Mouse (Mus musculus): ENCODE measurements around the gene Acaca.
"Not testable (repeated sequence)": the region's sequence is repeated elsewhere in the genome, so short reads cannot be mapped to it uniquely, and the experiment has no call there.

Gene Acaca

GRCm38 (mm10) chr11:84344522-84345236 lies 215.2 kb downstream of the Acaca start:
- no peak for DNase-seq

GRCm38 (mm10) chr11:84347766-84348165 lies 218.3 kb downstream of the Acaca start:
- peak; percentile 38 for DNase-seq

- DNase-seq = no peak
Measured at GRCm38 (mm10) chr11:84348843-84349825, 219.7 kb downstream of the Acaca start.

GRCm38 (mm10) chr11:84351150-84351549 lies 221.7 kb downstream of the Acaca start:
- DNase-seq = no peak

- DNase-seq = no peak
Measured at GRCm38 (mm10) chr11:84353058-84353726, 223.7 kb downstream of the Acaca start.

- DNase-seq = no peak
Measured at GRCm38 (mm10) chr11:84357304-84357703, 227.8 kb downstream of the Acaca start.

GRCm38 (mm10) chr11:84357771-84358170 lies 228.3 kb downstream of the Acaca start:
- no peak for DNase-seq

- no peak for DNase-seq
Measured at GRCm38 (mm10) chr11:84361551-84361950, 232.1 kb downstream of the Acaca start.

- no peak for DNase-seq
Measured at GRCm38 (mm10) chr11:84362633-84363243, 233.3 kb downstream of the Acaca start.

- DNase-seq = no peak
Measured at GRCm38 (mm10) chr11:84365313-84365712, 235.8 kb downstream of the Acaca start.

GRCm38 (mm10) chr11:84368902-84369301 lies 239.4 kb downstream of the Acaca start:
- DNase-seq = no peak

GRCm38 (mm10) chr11:84373122-84373521 lies 243.7 kb downstream of the Acaca start:
- no peak for DNase-seq

GRCm38 (mm10) chr11:84375951-84376496 lies 246.6 kb downstream of the Acaca start:
- no peak for DNase-seq

GRCm38 (mm10) chr11:84376510-84377365 lies 247.3 kb downstream of the Acaca start:
- no peak for DNase-seq

- no peak for DNase-seq
Measured at GRCm38 (mm10) chr11:84382450-84382849, 253.0 kb downstream of the Acaca start.

- no peak for DNase-seq
Measured at GRCm38 (mm10) chr11:84383891-84384290, 254.4 kb downstream of the Acaca start.

- DNase-seq = peak; percentile 24
Measured at GRCm38 (mm10) chr11:84389332-84389731, 259.9 kb downstream of the Acaca start.

- DNase-seq = no peak
Measured at GRCm38 (mm10) chr11:84391126-84391525, 261.7 kb downstream of the Acaca start.

- not testable (repeated sequence) for DNase-seq
Measured at GRCm38 (mm10) chr11:84392066-84392465, 262.6 kb downstream of the Acaca start.

- no peak for DNase-seq
Measured at GRCm38 (mm10) chr11:84393571-84393970, 264.1 kb downstream of the Acaca start.

GRCm38 (mm10) chr11:84395010-84395409 lies 265.5 kb downstream of the Acaca start:
- DNase-seq = peak; percentile 20

Data from layer of hippocampus, adult 9-11 months (tissue).